Mouse (Mus musculus) testis, postnatal 14 days (tissue): Measurements from ENCODE around the gene Spon1.
A peak's percentile ranks its signal among the peaks of the same experiment; 100 is the strongest.

ENCODE experiments used
- DNase-seq: peaks from one replicate; pipeline ENCODE4 v3.0.0; 2021; ENCODE audit warnings: low spot score

Gene Spon1

GRCm38 (mm10) chr7:113765667-113766497, at the start of gene Spon1:
TSS of gene Spon1 (plus strand) at chr7:113765998.
- no peak for DNase-seq

GRCm38 (mm10) chr7:113721994-113722393, 43.8 kb upstream of the Spon1 start:
- DNase-seq: no peak

GRCm38 (mm10) chr7:113723905-113724304, 41.9 kb upstream of the Spon1 start:
- DNase-seq: no peak

DNA sequence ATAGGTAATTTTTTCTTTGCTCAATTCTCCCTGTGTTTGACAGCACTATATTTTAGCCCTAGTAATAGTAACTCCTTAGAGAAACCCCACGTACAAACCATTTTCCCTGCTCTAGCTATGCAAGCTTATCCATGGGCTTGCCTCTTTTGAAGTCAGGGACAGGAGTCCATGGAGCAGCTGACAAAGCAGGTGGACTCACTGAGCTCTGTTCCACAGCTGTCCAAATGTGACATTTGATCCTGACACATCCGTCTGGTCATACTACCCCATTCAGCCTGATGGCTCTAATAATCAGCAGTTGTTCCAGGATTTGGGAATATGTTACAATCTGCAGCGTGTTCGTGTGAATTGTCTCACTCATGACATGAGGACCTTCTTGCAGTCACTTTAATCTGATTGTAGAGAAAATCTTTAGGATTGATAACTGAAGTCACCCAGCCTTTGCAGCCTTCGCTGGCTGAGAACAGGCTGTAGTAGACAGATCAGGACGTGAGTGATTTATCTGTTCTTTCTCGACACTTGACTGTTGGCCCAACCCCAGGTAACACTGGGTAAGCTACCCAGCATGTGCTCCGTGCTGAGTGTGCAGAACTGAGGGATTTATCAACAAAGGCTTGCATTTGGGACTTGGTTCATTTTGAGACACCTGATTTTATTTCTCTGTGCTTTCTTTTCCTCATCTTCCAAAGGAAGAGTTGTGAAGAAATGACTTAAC, 37.6 kb upstream of the Spon1 start:
- no peak for DNase-seq

- no peak for DNase-seq
These were observed 36.9 kb upstream of the Spon1 start for GRCm38 (mm10) chr7:113728926-113729325.

DNA sequence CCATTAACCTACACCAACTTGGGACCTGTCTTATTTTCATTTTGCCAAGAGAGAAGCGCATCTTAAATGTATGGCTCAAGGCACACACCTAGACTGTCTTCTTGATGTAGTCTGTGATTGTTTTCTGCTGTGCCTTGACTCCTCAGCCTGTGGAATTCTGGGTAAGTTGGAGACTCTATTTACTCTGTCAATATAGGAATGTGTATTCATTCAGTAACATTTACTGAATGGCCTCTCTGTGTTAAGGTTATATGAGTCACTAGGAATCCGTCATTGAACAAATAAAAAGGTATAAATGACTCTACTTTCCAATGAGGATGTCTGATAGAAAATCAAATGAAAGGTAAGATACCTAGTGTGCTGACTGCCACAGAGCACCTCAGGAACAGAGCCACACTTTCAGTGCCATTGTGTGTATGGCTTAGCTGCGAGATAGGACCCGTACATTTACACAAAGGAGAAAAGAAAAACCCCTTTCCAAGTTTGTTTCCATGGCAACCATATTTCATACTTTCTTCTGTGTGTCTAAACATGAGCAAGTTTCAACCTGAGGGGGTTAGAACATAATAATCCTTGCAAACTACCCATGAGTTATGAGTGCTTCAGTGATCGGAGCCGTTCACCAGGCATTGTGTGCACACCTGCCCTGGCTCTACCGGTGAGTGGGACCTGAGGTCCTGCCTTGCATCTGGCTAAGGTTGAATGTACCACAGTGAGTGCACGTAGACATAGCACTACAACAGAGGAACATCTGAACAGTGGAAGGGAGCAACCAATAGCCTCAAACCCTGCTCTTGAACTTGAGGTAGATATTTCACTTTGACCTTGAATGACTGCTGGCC, 35.2 kb upstream of the Spon1 start:
- DNase-seq: no peak

DNA sequence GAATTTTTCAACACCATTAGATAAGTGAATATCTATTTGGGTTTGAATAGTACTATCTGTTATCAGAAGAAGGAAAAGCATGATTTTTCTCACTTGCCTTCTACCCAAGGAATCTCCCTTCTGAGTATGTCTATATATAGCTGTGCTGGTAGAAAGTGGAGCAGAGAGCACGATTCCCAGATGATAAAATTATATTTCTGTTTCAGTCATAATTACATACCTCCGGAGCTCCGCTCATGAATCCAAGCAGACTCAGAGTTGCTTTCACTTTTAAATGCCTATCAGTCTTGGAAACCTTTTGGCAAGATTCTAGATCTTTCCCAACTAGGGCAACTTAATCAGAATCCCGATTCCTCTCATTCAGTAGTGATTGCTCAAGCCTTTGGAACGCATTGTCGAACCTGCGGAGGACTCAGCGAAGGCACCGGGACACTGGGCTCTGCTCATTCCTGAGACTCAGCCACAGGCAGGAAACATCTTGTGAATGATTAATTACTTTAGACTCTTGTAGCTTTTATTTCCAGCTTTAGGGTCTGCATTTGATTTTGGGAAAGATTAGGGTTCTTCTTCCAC, 27.9 kb upstream of the Spon1 start:
- no peak for DNase-seq

DNA sequence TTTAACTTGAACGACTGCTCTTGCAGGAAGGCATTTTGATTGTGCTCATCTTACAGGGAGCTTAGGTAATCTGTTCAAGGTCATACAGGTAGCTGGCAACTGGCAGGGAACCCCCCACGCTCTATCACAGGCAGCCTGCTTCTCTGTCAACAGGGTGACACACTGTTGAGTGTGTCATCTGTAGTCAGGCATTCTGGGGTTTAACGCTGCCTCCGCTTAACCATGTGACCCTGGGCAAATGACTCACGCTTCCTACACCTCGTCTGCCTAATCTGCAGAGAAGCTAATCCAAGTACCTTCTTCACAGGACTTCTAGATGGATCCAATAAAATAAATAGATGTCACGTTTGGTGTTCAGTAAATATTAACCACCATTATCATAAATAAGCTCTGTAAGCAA, 26.6 kb upstream of the Spon1 start:
- no peak for DNase-seq

GRCm38 (mm10) chr7:113742644-113743043, 23.2 kb upstream of the Spon1 start:
- no peak for DNase-seq

DNA sequence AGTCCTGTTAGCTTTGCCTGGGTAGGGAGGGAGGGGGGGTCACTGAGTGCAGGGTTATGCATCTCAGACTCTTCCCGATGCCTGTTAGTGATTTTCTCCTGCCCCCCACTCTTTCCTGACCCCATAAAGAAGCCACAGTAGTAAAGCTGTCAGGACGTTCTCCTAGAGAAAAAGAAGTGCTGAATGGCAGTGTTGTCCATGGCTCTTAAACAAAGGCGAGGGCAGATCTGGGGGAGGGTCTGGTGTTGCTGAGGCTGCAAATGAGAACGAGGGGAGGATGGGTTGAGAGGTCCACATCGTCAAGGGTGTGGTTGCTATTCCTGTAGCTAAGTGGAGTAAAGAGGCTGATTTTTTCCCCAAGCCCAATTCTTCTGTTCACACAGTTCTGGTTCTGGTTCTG, 21.8 kb upstream of the Spon1 start:
- DNase-seq: no peak

DNA sequence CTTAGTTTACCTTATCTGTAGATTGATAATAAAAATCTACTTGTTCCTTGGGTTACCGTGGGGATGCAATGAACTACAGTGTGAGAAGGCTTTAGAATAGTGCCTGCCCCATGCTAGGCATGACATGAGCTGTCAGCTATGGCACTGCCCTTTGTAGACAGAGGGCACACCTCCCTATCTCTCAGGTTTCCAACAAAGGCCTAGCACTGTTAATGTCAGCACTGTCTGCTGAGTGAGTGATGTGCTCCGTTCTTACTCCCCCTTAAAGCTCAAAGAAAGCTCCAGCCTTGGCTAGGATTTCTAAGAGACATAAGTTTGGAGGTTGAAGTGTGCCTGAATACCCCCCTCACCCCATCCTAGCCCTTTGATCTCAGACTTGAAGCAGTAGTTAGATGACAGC, 9.2 kb upstream of the Spon1 start:
- DNase-seq: no peak

DNA sequence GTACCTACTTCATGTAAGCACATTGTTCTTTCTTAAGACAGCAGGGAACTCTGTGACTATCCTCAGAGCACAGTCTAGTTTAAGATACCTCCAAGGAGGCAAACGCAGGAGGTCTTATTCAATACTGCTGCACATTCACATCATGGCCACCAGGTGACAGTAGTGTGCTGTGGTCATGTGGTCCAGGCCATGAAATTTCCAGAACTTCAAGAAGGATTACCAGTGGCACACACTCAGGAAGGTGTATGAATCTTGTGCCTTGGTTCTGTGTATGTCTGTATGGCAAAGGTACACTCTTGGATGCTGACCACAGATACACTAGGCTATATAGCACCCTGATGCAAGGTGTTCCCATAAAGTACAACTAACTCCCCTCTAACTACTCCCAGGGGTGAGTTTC, 6.6 kb upstream of the Spon1 start:
- DNase-seq: no peak

- no peak for DNase-seq
These were observed 665 bp upstream of the Spon1 start for GRCm38 (mm10) chr7:113765133-113765532.

GRCm38 (mm10) chr7:113766498-113766941, 722 bp downstream of the Spon1 start:
- no peak for DNase-seq

DNA sequence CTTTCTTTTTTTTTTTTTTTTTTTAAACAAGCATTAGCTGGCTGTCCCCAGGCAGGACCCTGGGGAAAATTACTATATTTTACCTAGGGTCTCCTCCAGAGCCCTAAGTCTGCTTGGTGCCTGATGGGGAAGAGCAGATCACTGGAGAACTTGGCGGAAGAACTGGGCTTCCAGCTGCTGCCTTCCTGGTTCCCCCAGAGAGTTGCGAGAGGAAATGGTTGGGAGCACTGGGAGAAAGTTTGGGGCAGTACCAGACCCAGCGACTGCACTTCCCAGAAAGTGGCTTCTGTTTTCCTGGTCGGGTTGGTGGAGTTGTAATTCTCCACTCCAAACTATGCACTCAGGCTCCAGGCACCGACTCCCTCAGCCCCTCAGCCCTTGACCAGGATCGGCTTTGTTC, 1.7 kb downstream of the Spon1 start:
- DNase-seq: no peak

- no peak for DNase-seq
These were observed 2.6 kb downstream of the Spon1 start for GRCm38 (mm10) chr7:113768174-113768935.

- no peak for DNase-seq
These were observed 3.5 kb downstream of the Spon1 start for GRCm38 (mm10) chr7:113769281-113769680.

GRCm38 (mm10) chr7:113772135-113772534, 6.3 kb downstream of the Spon1 start:
- DNase-seq: no peak

DNA sequence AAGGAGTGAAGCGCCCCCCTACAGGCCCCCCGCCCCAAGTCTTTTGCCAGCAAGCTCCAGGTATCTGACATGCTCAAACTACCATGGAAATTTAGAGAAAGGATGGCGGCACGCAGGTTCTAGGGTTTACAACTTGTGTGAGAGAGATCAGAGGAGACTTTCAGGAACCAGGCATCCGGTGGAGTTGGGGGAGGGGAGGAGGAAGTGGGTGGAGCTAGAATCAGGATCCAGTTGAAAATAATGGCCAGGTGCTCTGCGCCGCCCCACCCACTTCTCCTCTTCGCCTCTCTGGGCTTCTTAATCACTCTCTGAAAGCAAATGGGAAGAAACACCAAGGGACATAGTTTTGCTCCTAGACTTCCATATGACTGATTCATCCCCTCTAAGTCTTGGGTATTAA, 7.6 kb downstream of the Spon1 start:
- DNase-seq: no peak

GRCm38 (mm10) chr7:113774039-113774438, 8.2 kb downstream of the Spon1 start:
- peak; percentile 33 for DNase-seq

- DNase-seq: no peak
These were observed 9.1 kb downstream of the Spon1 start for GRCm38 (mm10) chr7:113774906-113775305.
